Mouse (Mus musculus) ES-E14 (cell line): Measurements from ENCODE around the gene Acin1. TPM values are rescaled to one million over a fixed set of nuclear protein-coding genes. Genes with fewer than 3 reads are reported as not detected.

Experiments
- DNase-seq: peaks from one replicate; pipeline ENCODE4 v3.0.0-alpha.2; 2013; ENCODE audit warnings: low read depth, low spot score
- H3K27ac ChIP-seq: 2 replicates; pipeline ENCODE4 v1.5.1; 2012; ENCODE audit warnings: low read depth, mild to moderate bottlenecking, low read length, moderate library complexity, mixed read lengths; ENCODE audit not compliant: poor library complexity, insufficient read depth, severe bottlenecking
- H3K36me3 ChIP-seq: 2 replicates; pipeline ENCODE4 v1.6.1; 2012; ENCODE audit warnings: mild to moderate bottlenecking, low read length, moderate library complexity, mixed read lengths; ENCODE audit not compliant: control insufficient read depth, poor library complexity, insufficient read depth, severe bottlenecking
- H3K4me1 ChIP-seq, 2 experiments: fragments of 150-350 bp in 1 of 2; sonication (generic) in 1 of 2; 2 replicates each; pipeline ENCODE4 v1.6.1; 2012; ENCODE audit warnings: low read length in 2 of 2, mild to moderate bottlenecking in 1 of 2, mixed read lengths in 1 of 2; ENCODE audit not compliant: control insufficient read depth in 2 of 2, insufficient read depth in 2 of 2, poor library complexity in 1 of 2
- H3K4me3 ChIP-seq, 2 experiments: fragments of 150-350 bp in 1 of 2; sonication (generic) in 1 of 2; 2 replicates each; pipeline ENCODE4 v1.5.1; 2012; ENCODE audit warnings: low read length in 2 of 2, low read depth in 1 of 2, mild to moderate bottlenecking in 1 of 2, mixed read lengths in 1 of 2; ENCODE audit not compliant: insufficient read depth in 1 of 2, poor library complexity in 1 of 2, severe bottlenecking in 1 of 2
- H3K9ac ChIP-seq: 2 replicates; pipeline ENCODE4 v1.6.1; 2012; ENCODE audit warnings: low read depth, mild to moderate bottlenecking, low read length, mixed read lengths; ENCODE audit not compliant: poor library complexity, insufficient read depth, severe bottlenecking
- H3K9me3 ChIP-seq: fragments of 150-350 bp; sonication (generic); 2 replicates; pipeline ENCODE4 v1.6.1; 2012; ENCODE audit warnings: low read depth, mild to moderate bottlenecking, low read length; ENCODE audit not compliant: control insufficient read depth, insufficient read depth
- CHD2 ChIP-seq: IDR thresholded peaks from 2 replicates; pipeline ENCODE4 v1.6.1; 2014; ENCODE audit warnings: mild to moderate bottlenecking, low read depth, low read length, inconsistent platforms
- HCFC1 ChIP-seq: IDR thresholded peaks from 2 replicates; pipeline ENCODE4 v1.6.1; 2012; ENCODE audit warnings: low read length, inconsistent platforms, borderline replicate concordance; ENCODE audit not compliant: insufficient read depth
- MAFK ChIP-seq: IDR thresholded peaks from 2 replicates; pipeline ENCODE4 v1.6.1; 2014; ENCODE audit warnings: mild to moderate bottlenecking, low read depth, low read length, inconsistent platforms; ENCODE audit not compliant: insufficient read depth
- ZC3H11A ChIP-seq: IDR thresholded peaks from 2 replicates; pipeline ENCODE4 v1.6.1; 2012; ENCODE audit warnings: low read depth, mild to moderate bottlenecking, inconsistent platforms, low read length, borderline replicate concordance
- ZNF384 ChIP-seq: IDR thresholded peaks from 2 replicates; pipeline ENCODE4 v1.6.1; 2012; ENCODE audit warnings: low read depth, low read length, inconsistent platforms
- in situ Hi-C, 2 experiments: fragments of 600-800 bp; cut with MboI; formaldehyde crosslinking; loops; one replicate each; pipeline ENCODE4 v1.15.1; 2025; ENCODE audit warnings: low sequenced_read_pairs in 2 of 2, inconsistent platforms in 1 of 2; ENCODE audit not compliant: unreplicated experiment in 2 of 2
- total RNA-seq: library from RNA; depleted of rRNA; stranded (reverse); fragments of 300-350 nt; gene quantifications from 2 replicates; pipeline ENCODE4 v1.2.3, GENCODE M21; 2012; rRNA removed

The Acin1 gene
- 121 and 196 TPM in 2 replicates for total RNA-seq

GRCm38 (mm10) chr14:54686522-54687143 lies at the start of gene Acin1:
Gene Acin1, minus strand, starts transcription at chr14:54686931.
- in situ Hi-C loops, result no loop called here
- TF ChIP-seq ZC3H11A (no peak), HCFC1 (no peak), CHD2 (no peak), ZNF384 (no peak), MAFK (no peak)

GRCm38 (mm10) chr14:54735221-54735620 lies 48.5 kb upstream of the Acin1 start:
- TF ChIP-seq HCFC1 (no peak), ZNF384 (no peak), CHD2 (no peak), ZC3H11A (no peak), MAFK (no peak)

More at GRCm38 (mm10) chr14:54686522-54687143, at the start of gene Acin1:
- Histone ChIP-seq H3K9ac (peak within 1 kb of the TSS; percentile 100), H3K9me3 (no peaks in the 10 kb centered on the region), H3K4me3 (peak within 1 kb of the TSS; percentile 96 to 98), H3K27ac (peak within 1 kb of the TSS; percentile 99), H3K4me1 (0 out of 4 replicates have a peak, but pooled peaks cover 0 to 4% of the 10 kb centered on the region in 2 experiments), H3K36me3 (peaks cover 18% of the 10 kb centered on the region)
- DNase-seq, result peak; percentile 92

GRCm38 (mm10) chr14:54734004-54734403 lies 47.3 kb upstream of the Acin1 start:
- Histone ChIP-seq H3K27ac (no peak overlapping the region), H3K36me3 (no peaks in the 10 kb centered on the region), H3K9ac (no peak overlapping the region), H3K4me1 (no peaks in the 10 kb centered on the region), H3K9me3 (no peaks in the 10 kb centered on the region), H3K4me3 (no peak overlapping the region)
- no peak for TF ChIP-seq MAFK
- TF ChIP-seq ZC3H11A, result no peak
- TF ChIP-seq HCFC1, result no peak
- no peak for TF ChIP-seq ZNF384
- TF ChIP-seq CHD2, result no peak
- in situ Hi-C loops, result no loop called here
- no peak for DNase-seq

More at GRCm38 (mm10) chr14:54735221-54735620, 48.5 kb upstream of the Acin1 start:
- H3K4me3 ChIP-seq, result no peak overlapping the region
- no peaks in the 10 kb centered on the region for H3K9me3 ChIP-seq
- H3K27ac ChIP-seq, result no peak overlapping the region
- no peak overlapping the region for H3K9ac ChIP-seq
- DNase-seq, result no peak
- in situ Hi-C loops, result no loop called here
- no peaks in the 10 kb centered on the region for H3K4me1 ChIP-seq
- no peaks in the 10 kb centered on the region for H3K36me3 ChIP-seq

GRCm38 (mm10) chr14:54732206-54732605 lies 45.5 kb upstream of the Acin1 start:
- no peak overlapping the region for H3K9ac ChIP-seq
- in situ Hi-C loops, result no loop called here
- H3K27ac ChIP-seq, result no peak overlapping the region
- H3K4me3 ChIP-seq, result no peak overlapping the region
- TF ChIP-seq MAFK, result no peak
- TF ChIP-seq ZNF384, result no peak
- TF ChIP-seq CHD2, result no peak
- no peak for TF ChIP-seq HCFC1
- no peak for TF ChIP-seq ZC3H11A
- no peaks in the 10 kb centered on the region for H3K9me3 ChIP-seq
- DNase-seq, result no peak
- H3K4me1 ChIP-seq, result no peaks in the 10 kb centered on the region
- H3K36me3 ChIP-seq, result no peaks in the 10 kb centered on the region
